Mouse (Mus musculus) embryonic facial prominence, embryonic 11.5 days (tissue): Measurements from ENCODE around the gene Homer1. TPM values are rescaled to one million over a fixed set of nuclear protein-coding genes. Genes with fewer than 3 reads are reported as not detected.

Source experiments
- ATAC-seq: fragments of 200-750 bp; cut with Nextera tagmentation; replicated peaks from 2 replicates; pipeline ENCODE4 v1.8.0; 2017; ENCODE audit warnings: low read depth; ENCODE audit not compliant: insufficient number of reproducible peaks, low FRiP score, low TSS enrichment
- DNase-seq: peaks from one replicate; pipeline ENCODE4 v3.0.0-alpha.2; 2015; ENCODE audit warnings: low spot score
- H3K27ac ChIP-seq: fragments of 300-500 bp; sonication (generic); replicated peaks from 2 replicates; pipeline ENCODE4 v1.5.1; 2014; ENCODE audit warnings: mild to moderate bottlenecking, low read depth, low read length, control low read depth
- H3K27me3 ChIP-seq: fragments of 300-500 bp; sonication (generic); 2 replicates; pipeline ENCODE4 v1.6.1; 2014; ENCODE audit warnings: mild to moderate bottlenecking, low read length, moderate library complexity, mixed read lengths; ENCODE audit not compliant: control insufficient read depth, insufficient read depth
- H3K36me3 ChIP-seq: fragments of 300-500 bp; sonication (generic); replicated peaks from 2 replicates; pipeline ENCODE4 v1.6.1; 2014; ENCODE audit warnings: low read depth, mild to moderate bottlenecking, low read length, moderate library complexity, mixed read lengths; ENCODE audit not compliant: control insufficient read depth, insufficient read depth
- H3K4me1 ChIP-seq: fragments of 300-500 bp; sonication (generic); 2 replicates; pipeline ENCODE4 v1.6.1; 2014; ENCODE audit warnings: low read length, mixed read lengths; ENCODE audit not compliant: control insufficient read depth, insufficient read depth
- H3K4me2 ChIP-seq: fragments of 300-500 bp; sonication (generic); 2 replicates; pipeline ENCODE4 v1.6.1; 2014; ENCODE audit warnings: low read depth, mild to moderate bottlenecking, control low read depth, low read length, moderate library complexity
- H3K4me3 ChIP-seq: fragments of 300-500 bp; sonication (generic); 2 replicates; pipeline ENCODE4 v1.5.1; 2014; ENCODE audit warnings: low read depth, low read length, control low read depth
- H3K9ac ChIP-seq: fragments of 300-500 bp; sonication (generic); replicated peaks from 2 replicates; pipeline ENCODE4 v1.6.1; 2014; ENCODE audit warnings: mild to moderate bottlenecking, control low read depth, low read length
- H3K9me3 ChIP-seq: fragments of 300-500 bp; sonication (generic); replicated peaks from 2 replicates; pipeline ENCODE4 v1.6.1; 2016; ENCODE audit warnings: mild to moderate bottlenecking, low read length, inconsistent platforms, mixed read lengths; ENCODE audit not compliant: control insufficient read depth
- WGBS: fragments of 180-500 bp; shearing (Covaris S2); extraction: QIAGEN DNeasy Blood & Tissue Kit; methylation state at CpG from one replicate; pipeline ENCODE4 v1.1.7; 2014; 5-methylcytosine and 5-hydroxymethylcytosine counted together
- polyA plus RNA-seq: library from polyadenylated mRNA; unstranded; fragments of >200 nt; fragmentation: Nextera tagmentation; extraction: Ambion mirVana; gene quantifications from 2 replicates; pipeline ENCODE4 v1.2.1, GENCODE M21; 2014

Homer1 gene
- polyA plus RNA-seq, 1 experiment from 2014 or later: 11.4 TPM

GRCm38 (mm10) chr13:93340555-93341278 lies 41.3 kb downstream of the Homer1 start:
- ATAC-seq: no peak
- Histone ChIP-seq H3K27me3 (no peaks in the 10 kb centered on the region), H3K9ac (no peak overlapping the region), H3K36me3 (no peaks in the 10 kb centered on the region), H3K4me3 (no peak overlapping the region), H3K27ac (no peak overlapping the region), H3K4me2 (no peak overlapping the region), H3K4me1 (no peaks in the 10 kb centered on the region), H3K9me3 (no peaks in the 10 kb centered on the region)
- DNase-seq: no peak
- 84% methylated on average over 3 of the region's 3 CpGs for WGBS

- H3K9me3 ChIP-seq: no peaks in the 10 kb centered on the region
- H3K4me3 ChIP-seq: no peak overlapping the region
- no peaks in the 10 kb centered on the region for H3K27me3 ChIP-seq
- no peaks in the 10 kb centered on the region for H3K4me1 ChIP-seq
- H3K27ac ChIP-seq: no peak overlapping the region
- WGBS: 83% methylated on average over 5 of the region's 5 CpGs
- DNase-seq (no peak), ATAC-seq (no peak)
- no peaks in the 10 kb centered on the region for H3K36me3 ChIP-seq
- no peak overlapping the region for H3K4me2 ChIP-seq
- no peak overlapping the region for H3K9ac ChIP-seq
Observed at GRCm38 (mm10) chr13:93342641-93343040, 43.2 kb downstream of the Homer1 start.

GRCm38 (mm10) chr13:93344395-93344794 lies 45.0 kb downstream of the Homer1 start:
- H3K27ac ChIP-seq: no peak overlapping the region
- no peaks in the 10 kb centered on the region for H3K27me3 ChIP-seq
- no peak overlapping the region for H3K9ac ChIP-seq
- H3K4me1 ChIP-seq: no peaks in the 10 kb centered on the region
- no peak overlapping the region for H3K4me2 ChIP-seq
- DNase-seq: no peak
- no peak for ATAC-seq
- H3K36me3 ChIP-seq: no peaks in the 10 kb centered on the region
- WGBS: 95% methylated on average over 1 of the region's 1 CpGs
- H3K9me3 ChIP-seq: no peaks in the 10 kb centered on the region
- H3K4me3 ChIP-seq: no peak overlapping the region

DNA sequence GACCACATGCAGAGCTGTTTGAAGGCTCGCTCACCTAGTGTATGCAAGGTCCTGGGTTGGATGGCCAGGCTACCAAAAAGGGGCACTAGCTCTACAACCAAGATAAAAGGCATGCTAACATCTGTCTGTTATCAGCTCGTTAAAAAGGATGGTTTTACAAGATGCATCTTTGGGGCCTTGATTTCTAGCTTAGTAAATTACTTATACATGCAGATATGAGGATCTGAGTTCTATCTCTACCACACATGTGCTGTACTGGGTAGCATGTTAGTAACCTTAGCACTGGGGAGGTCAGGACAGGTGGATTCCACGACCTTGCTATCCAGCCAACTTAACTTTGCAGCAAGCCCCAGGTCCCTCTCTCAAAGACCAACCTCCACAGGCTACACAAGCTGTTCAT lies 46.4 kb downstream of the Homer1 start:
- no peaks in the 10 kb centered on the region for H3K9me3 ChIP-seq
- ATAC-seq (no peak), DNase-seq (no peak)
- no peak overlapping the region for H3K27ac ChIP-seq
- H3K4me1 ChIP-seq: no peaks in the 10 kb centered on the region
- 85% methylated on average over 3 of the region's 3 CpGs for WGBS
- H3K4me2 ChIP-seq: no peak overlapping the region
- no peak overlapping the region for H3K4me3 ChIP-seq
- H3K36me3 ChIP-seq: no peaks in the 10 kb centered on the region
- H3K9ac ChIP-seq: no peak overlapping the region
- H3K27me3 ChIP-seq: no peaks in the 10 kb centered on the region

- DNase-seq (no peak), ATAC-seq (no peak)
- Histone ChIP-seq H3K4me2 (no peak overlapping the region), H3K9me3 (no peaks in the 10 kb centered on the region), H3K27ac (no peak overlapping the region), H3K27me3 (no peaks in the 10 kb centered on the region), H3K36me3 (no peaks in the 10 kb centered on the region), H3K4me1 (no peaks in the 10 kb centered on the region), H3K9ac (no peak overlapping the region), H3K4me3 (no peak overlapping the region)
- WGBS: 74% methylated on average over 2 of the region's 2 CpGs
Observed at GRCm38 (mm10) chr13:93352030-93352429, 52.6 kb downstream of the Homer1 start.

- no peak overlapping the region for H3K4me3 ChIP-seq
- H3K27me3 ChIP-seq: no peaks in the 10 kb centered on the region
- DNase-seq (peak; percentile 22), ATAC-seq (no peak)
- no peak overlapping the region for H3K4me2 ChIP-seq
- H3K36me3 ChIP-seq: no peaks in the 10 kb centered on the region
- no peak overlapping the region for H3K9ac ChIP-seq
- H3K9me3 ChIP-seq: no peaks in the 10 kb centered on the region
- 66% methylated on average over 7 of the region's 7 CpGs for whole genome bisulfite sequencing
- no peak overlapping the region for H3K27ac ChIP-seq
- H3K4me1 ChIP-seq: no peaks in the 10 kb centered on the region
Observed at GRCm38 (mm10) chr13:93354420-93355278, 55.2 kb downstream of the Homer1 start.

DNA sequence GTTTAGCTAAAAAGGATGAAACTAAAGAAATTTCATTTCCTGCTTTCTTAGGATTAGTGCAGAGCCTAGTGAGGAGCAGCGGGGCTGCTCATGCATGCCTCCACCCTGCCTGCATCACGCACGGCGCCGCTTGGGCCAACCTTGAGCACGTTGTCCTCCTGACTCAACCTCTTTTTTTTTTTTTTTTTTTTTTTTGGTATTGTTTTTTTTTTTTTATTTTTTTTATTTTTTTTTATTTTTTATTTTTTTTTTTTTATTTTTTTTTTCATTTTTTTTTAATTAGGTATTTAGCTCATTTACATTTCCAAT lies 55.8 kb downstream of the Homer1 start:
- no peak overlapping the region for H3K4me2 ChIP-seq
- no peaks in the 10 kb centered on the region for H3K9me3 ChIP-seq
- WGBS: 93% methylated on average over 6 of the region's 6 CpGs
- DNase-seq (no peak), ATAC-seq (no peak)
- no peak overlapping the region for H3K27ac ChIP-seq
- no peaks in the 10 kb centered on the region for H3K4me1 ChIP-seq
- H3K27me3 ChIP-seq: no peaks in the 10 kb centered on the region
- no peak overlapping the region for H3K4me3 ChIP-seq
- no peaks in the 10 kb centered on the region for H3K36me3 ChIP-seq
- H3K9ac ChIP-seq: no peak overlapping the region

- Histone ChIP-seq H3K27ac (no peak overlapping the region), H3K4me1 (no peaks in the 10 kb centered on the region), H3K27me3 (no peaks in the 10 kb centered on the region), H3K4me2 (no peak overlapping the region), H3K9ac (no peak overlapping the region), H3K36me3 (no peaks in the 10 kb centered on the region), H3K4me3 (no peak overlapping the region), H3K9me3 (no peaks in the 10 kb centered on the region)
- ATAC-seq (no peak), DNase-seq (no peak)
- WGBS: 91% methylated on average over 1 of the region's 1 CpGs
Observed at GRCm38 (mm10) chr13:93358522-93358921, 59.1 kb downstream of the Homer1 start.
